Mouse (Mus musculus) forebrain, embryonic 16.5 days (tissue): ENCODE results near the gene Ube2n. TPM values are rescaled to one million over a fixed set of nuclear protein-coding genes. Genes with fewer than 3 reads are reported as not detected.

Experiments used
- ATAC-seq: fragments of 200-750 bp; cut with Nextera tagmentation; 2 replicates; pipeline ENCODE4 v1.8.0; 2017; ENCODE audit warnings: mild to moderate bottlenecking, moderate library complexity
- H3K27ac ChIP-seq: fragments of 300-500 bp; sonication (generic); 2 replicates; pipeline ENCODE4 v1.5.1; 2014; ENCODE audit warnings: low read length, control low read depth
- H3K27me3 ChIP-seq: fragments of 300-500 bp; sonication (generic); replicated peaks from 2 replicates; pipeline ENCODE4 v1.6.1; 2014; ENCODE audit warnings: low read length; ENCODE audit not compliant: control insufficient read depth, insufficient read depth
- H3K36me3 ChIP-seq: fragments of 300-500 bp; sonication (generic); 2 replicates; pipeline ENCODE4 v1.6.1; 2014; ENCODE audit not compliant: control insufficient read depth, insufficient read depth
- H3K4me1 ChIP-seq: fragments of 300-500 bp; sonication (generic); replicated peaks from 2 replicates; pipeline ENCODE4 v1.6.1; 2014; ENCODE audit warnings: low read length; ENCODE audit not compliant: control insufficient read depth, insufficient read depth
- H3K4me2 ChIP-seq: fragments of 300-500 bp; sonication (generic); 2 replicates; pipeline ENCODE4 v1.6.1; 2014; ENCODE audit warnings: mild to moderate bottlenecking, low read length, control low read depth
- H3K4me3 ChIP-seq: fragments of 300-500 bp; sonication (generic); replicated peaks from 2 replicates; pipeline ENCODE4 v1.5.1; 2014; ENCODE audit warnings: mild to moderate bottlenecking, low read length, control low read depth
- H3K9ac ChIP-seq: fragments of 300-500 bp; sonication (generic); replicated peaks from 2 replicates; pipeline ENCODE4 v1.6.1; 2014; ENCODE audit warnings: low read depth, low read length, control low read depth
- H3K9me3 ChIP-seq: fragments of 300-500 bp; sonication (generic); 2 replicates; pipeline ENCODE4 v1.6.1; 2016; ENCODE audit warnings: low read length; ENCODE audit not compliant: control insufficient read depth
- WGBS: fragments of 180-500 bp; shearing (Covaris S2); extraction: QIAGEN DNeasy Blood & Tissue Kit; methylation state at CpG from one replicate; pipeline ENCODE4 v1.1.7; 2014; 5-methylcytosine and 5-hydroxymethylcytosine counted together
- polyA plus RNA-seq: library from polyadenylated mRNA; unstranded; fragments of >200 nt; fragmentation: Nextera tagmentation; extraction: Ambion mirVana; gene quantifications from 2 replicates; pipeline ENCODE4 v1.2.1, GENCODE M21; 2015

Gene Ube2n
- 400 TPM in 2 replicates for polyA plus RNA-seq

GRCm38 (mm10) chr10:95514656-95515292, at the start of gene Ube2n:
Gene Ube2n, plus strand, starts transcription at chr10:95515145.
- no peaks in the 10 kb centered on the region for H3K9me3 ChIP-seq

GRCm38 (mm10) chr10:95465485-95465896, 49.5 kb upstream of the Ube2n start:
- Histone ChIP-seq H3K9ac (no peak overlapping the region), H3K27me3 (no peaks in the 10 kb centered on the region), H3K4me1 (no peaks in the 10 kb centered on the region), H3K36me3 (no peaks in the 10 kb centered on the region), H3K4me2 (no peak overlapping the region), H3K9me3 (no peaks in the 10 kb centered on the region), H3K4me3 (no peak overlapping the region), H3K27ac (no peak overlapping the region)
- WGBS = 77% methylated on average over 4 of the region's 4 CpGs
- ATAC-seq = no peak

More at GRCm38 (mm10) chr10:95514656-95515292, at the start of gene Ube2n:
- no peaks in the 10 kb centered on the region for H3K36me3 ChIP-seq
- no peaks in the 10 kb centered on the region for H3K27me3 ChIP-seq
- H3K9ac ChIP-seq = peak within 1 kb of the TSS; percentile 91
- ATAC-seq = peak; percentile 96
- WGBS = under 1% methylated on average over 72 of the region's 81 CpGs
- peak within 1 kb of the TSS; percentile 94 for H3K27ac ChIP-seq
- peak within 1 kb of the TSS; percentile 83 for H3K4me3 ChIP-seq
- peaks cover 11% of the 10 kb centered on the region for H3K4me1 ChIP-seq
- H3K4me2 ChIP-seq = peak within 1 kb of the TSS; percentile 82

- Histone ChIP-seq H3K36me3 (no peaks in the 10 kb centered on the region), H3K4me2 (no peak overlapping the region), H3K4me1 (peaks cover 2% of the 10 kb centered on the region; the same call in 1 of the 2 replicates), H3K27me3 (no peaks in the 10 kb centered on the region), H3K9ac (no peak overlapping the region), H3K27ac (no peak overlapping the region), H3K4me3 (no peak overlapping the region), H3K9me3 (no peaks in the 10 kb centered on the region)
- WGBS = 55% methylated on average over 4 of the region's 4 CpGs
- ATAC-seq = no peak
These were observed 46.1 kb upstream of the Ube2n start for GRCm38 (mm10) chr10:95468894-95469293.

GRCm38 (mm10) chr10:95471186-95471585, 43.8 kb upstream of the Ube2n start:
- Histone ChIP-seq H3K27ac (no peak overlapping the region), H3K4me3 (no peak overlapping the region), H3K27me3 (no peaks in the 10 kb centered on the region), H3K4me2 (no peak overlapping the region), H3K9me3 (no peaks in the 10 kb centered on the region), H3K36me3 (no peaks in the 10 kb centered on the region), H3K4me1 (peaks cover 2% of the 10 kb centered on the region; the same call in 1 of the 2 replicates), H3K9ac (no peak overlapping the region)
- WGBS = 88% methylated on average over 3 of the region's 3 CpGs
- no peak for ATAC-seq

GRCm38 (mm10) chr10:95471889-95472547, 42.9 kb upstream of the Ube2n start:
- no peak for ATAC-seq
- H3K36me3 ChIP-seq = no peaks in the 10 kb centered on the region
- no peak overlapping the region for H3K4me3 ChIP-seq
- H3K27ac ChIP-seq = no peak overlapping the region
- H3K9me3 ChIP-seq = no peaks in the 10 kb centered on the region
- no peak overlapping the region for H3K9ac ChIP-seq
- no peaks in the 10 kb centered on the region for H3K27me3 ChIP-seq
- H3K4me2 ChIP-seq = no peak overlapping the region
- WGBS = 72% methylated on average over 11 of the region's 11 CpGs
- H3K4me1 ChIP-seq = peaks cover 2% of the 10 kb centered on the region; the same call in 1 of the 2 replicates

- no peak overlapping the region for H3K9ac ChIP-seq
- H3K27me3 ChIP-seq = no peaks in the 10 kb centered on the region
- H3K4me1 ChIP-seq = peaks cover 2% of the 10 kb centered on the region; the same call in 1 of the 2 replicates
- no peaks in the 10 kb centered on the region for H3K9me3 ChIP-seq
- no peak overlapping the region for H3K27ac ChIP-seq
- H3K36me3 ChIP-seq = no peaks in the 10 kb centered on the region
- no peak overlapping the region for H3K4me3 ChIP-seq
- peak; percentile 84 for ATAC-seq
- no peak overlapping the region for H3K4me2 ChIP-seq
- 11% methylated on average over 10 of the region's 10 CpGs for WGBS
These were observed 39.0 kb upstream of the Ube2n start for GRCm38 (mm10) chr10:95475923-95476322.

GRCm38 (mm10) chr10:95477516-95477915, 37.4 kb upstream of the Ube2n start:
- Histone ChIP-seq H3K36me3 (no peaks in the 10 kb centered on the region), H3K4me1 (0 out of 2 replicates have a peak, but pooled peaks cover 1% of the 10 kb centered on the region), H3K27ac (no peak overlapping the region), H3K9me3 (no peaks in the 10 kb centered on the region), H3K9ac (no peak overlapping the region), H3K27me3 (no peaks in the 10 kb centered on the region), H3K4me3 (no peak overlapping the region), H3K4me2 (no peak overlapping the region)
- ATAC-seq = no peak
- WGBS = 83% methylated on average over 11 of the region's 11 CpGs

- Histone ChIP-seq H3K4me2 (no peak overlapping the region), H3K9me3 (no peaks in the 10 kb centered on the region), H3K27ac (no peak overlapping the region), H3K4me3 (no peak overlapping the region), H3K27me3 (no peaks in the 10 kb centered on the region), H3K4me1 (no peaks in the 10 kb centered on the region), H3K36me3 (peaks cover 37% of the 10 kb centered on the region), H3K9ac (no peak overlapping the region)
- WGBS = 81% methylated on average over 2 of the region's 2 CpGs
- no peak for ATAC-seq
These were observed 25.3 kb upstream of the Ube2n start for GRCm38 (mm10) chr10:95489653-95490052.

GRCm38 (mm10) chr10:95494268-95494667, 20.7 kb upstream of the Ube2n start:
- no peak overlapping the region for H3K9ac ChIP-seq
- no peak overlapping the region for H3K4me2 ChIP-seq
- no peaks in the 10 kb centered on the region for H3K4me1 ChIP-seq
- H3K27me3 ChIP-seq = no peaks in the 10 kb centered on the region
- ATAC-seq = no peak
- no peak overlapping the region for H3K27ac ChIP-seq
- H3K36me3 ChIP-seq = peaks cover 25% of the 10 kb centered on the region
- no peak overlapping the region for H3K4me3 ChIP-seq
- no peaks in the 10 kb centered on the region for H3K9me3 ChIP-seq
- WGBS = 97% methylated on average over 5 of the region's 5 CpGs
